Mouse (Mus musculus): ENCODE measurements at regions not wholly inside any gene's neighbourhood (a gene's known extent, or its start where the extent isn't known, plus 50 kb on each side); places are given as distances from the start of the nearest gene placed in this dataset.

DNA sequence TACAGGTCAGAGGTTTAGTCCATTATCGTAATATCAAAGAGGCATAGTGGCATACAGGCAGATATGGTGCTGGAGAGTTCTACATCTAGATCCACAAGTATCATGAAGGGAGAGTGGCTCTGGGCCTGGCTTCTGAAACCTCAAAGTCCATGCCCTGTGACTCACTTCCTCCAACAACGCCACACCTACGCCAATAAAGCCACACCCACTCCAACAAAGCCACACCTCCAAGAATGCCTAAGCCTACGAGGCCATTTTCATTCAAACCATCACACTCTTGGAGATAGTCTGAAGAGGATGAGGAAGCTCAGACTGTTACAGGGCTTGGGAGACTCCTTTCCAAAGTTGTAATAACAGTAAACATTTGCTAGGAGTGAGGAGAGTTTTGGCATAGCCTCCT, 102.6 kb upstream of the Mdm1 start:
- H3K4me3 ChIP-seq (ENCODE audit: insufficient read depth, low read length): no peak overlapping the region
- no peaks in the 10 kb centered on the region for H3K4me1 ChIP-seq (ENCODE audit: control insufficient read depth, insufficient read depth, low read length)
- no peak overlapping the region for H3K27ac ChIP-seq (ENCODE audit: insufficient read depth, low read length)
- TF ChIP-seq POLR2A (IDR thresholded peaks at IDR 0.05; ENCODE audit: extremely low read depth, insufficient read depth, low read length): no peak
- TF ChIP-seq CTCF (IDR thresholded peaks at IDR 0.05; ENCODE audit: extremely low read depth, insufficient read depth, low read length): no peak

GRCm38 (mm10) chr10:118041068-118041467, 100.5 kb upstream of the Mdm1 start:
- Histone ChIP-seq H3K4me3 (ENCODE audit: insufficient read depth, low read length) (no peak overlapping the region), H3K27ac (ENCODE audit: insufficient read depth, low read length) (no peak overlapping the region), H3K4me1 (ENCODE audit: control insufficient read depth, insufficient read depth, low read length) (no peaks in the 10 kb centered on the region)
- TF ChIP-seq POLR2A (IDR thresholded peaks at IDR 0.05; ENCODE audit: extremely low read depth, insufficient read depth, low read length): no peak
- no peak for TF ChIP-seq CTCF (IDR thresholded peaks at IDR 0.05; ENCODE audit: extremely low read depth, insufficient read depth, low read length)

DNA sequence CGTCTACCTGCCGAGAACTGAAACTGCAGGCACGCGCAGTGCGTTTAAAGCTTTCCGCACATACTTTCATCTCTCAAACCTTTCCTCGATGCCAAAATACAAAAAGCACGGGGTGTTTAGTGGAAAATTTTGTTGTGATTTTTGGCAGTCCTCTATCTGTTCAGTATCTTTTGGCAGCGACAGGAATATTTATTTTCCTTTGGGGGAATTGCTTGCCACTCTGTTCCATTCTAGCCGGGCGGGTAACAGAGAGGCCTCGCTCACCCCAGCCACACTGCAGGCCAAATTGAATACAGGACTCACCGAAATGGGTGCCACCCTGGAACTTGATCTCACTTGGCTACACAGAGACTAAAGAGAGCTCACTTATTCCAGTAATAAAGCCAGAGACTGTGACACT, 97.8 kb upstream of the Mdm1 start:
- Histone ChIP-seq H3K4me3 (ENCODE audit: insufficient read depth, low read length) (no peak overlapping the region), H3K4me1 (ENCODE audit: control insufficient read depth, insufficient read depth, low read length) (no peaks in the 10 kb centered on the region), H3K27ac (ENCODE audit: insufficient read depth, low read length) (0 out of 2 replicates have a peak overlapping the region, but pooled peaks have one; percentile 12)
- TF ChIP-seq POLR2A (IDR thresholded peaks at IDR 0.05; ENCODE audit: extremely low read depth, insufficient read depth, low read length): no peak
- no peak for TF ChIP-seq CTCF (IDR thresholded peaks at IDR 0.05; ENCODE audit: extremely low read depth, insufficient read depth, low read length)

DNA sequence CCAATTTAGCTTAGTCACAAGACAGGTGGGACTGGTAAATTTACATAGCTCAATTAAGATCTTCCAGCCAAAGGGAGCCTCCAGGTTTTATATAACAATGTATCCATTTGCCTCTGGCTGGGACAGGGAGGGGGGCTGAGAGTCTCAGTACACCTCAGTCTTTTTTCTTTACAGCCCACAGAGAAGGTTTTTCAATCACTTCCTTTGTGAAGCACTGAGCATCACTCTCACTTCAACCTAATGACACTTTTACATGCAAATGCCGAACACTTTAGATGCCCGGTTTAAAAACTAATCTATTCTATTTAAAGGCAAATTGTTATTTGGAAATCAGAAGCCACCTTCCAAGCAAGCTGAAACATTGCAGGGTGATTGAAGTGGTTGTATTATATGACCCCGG, 96.8 kb upstream of the Mdm1 start:
- no peak for TF ChIP-seq CTCF (IDR thresholded peaks at IDR 0.05; ENCODE audit: extremely low read depth, insufficient read depth, low read length)
- no peak for TF ChIP-seq POLR2A (IDR thresholded peaks at IDR 0.05; ENCODE audit: extremely low read depth, insufficient read depth, low read length)
- H3K4me3 ChIP-seq (ENCODE audit: insufficient read depth, low read length): no peak overlapping the region
- H3K27ac ChIP-seq (ENCODE audit: insufficient read depth, low read length): no peak overlapping the region
- H3K4me1 ChIP-seq (ENCODE audit: control insufficient read depth, insufficient read depth, low read length): no peaks in the 10 kb centered on the region

- no peaks in the 10 kb centered on the region for H3K4me1 ChIP-seq (ENCODE audit: control insufficient read depth, insufficient read depth, low read length)
- H3K4me3 ChIP-seq (ENCODE audit: insufficient read depth, low read length): no peak overlapping the region
- H3K27ac ChIP-seq (ENCODE audit: insufficient read depth, low read length): no peak overlapping the region
- no peak for TF ChIP-seq CTCF (IDR thresholded peaks at IDR 0.05; ENCODE audit: extremely low read depth, insufficient read depth, low read length)
- no peak for TF ChIP-seq POLR2A (IDR thresholded peaks at IDR 0.05; ENCODE audit: extremely low read depth, insufficient read depth, low read length)
Measured at GRCm38 (mm10) chr10:118045427-118045826, 96.2 kb upstream of the Mdm1 start.

DNA sequence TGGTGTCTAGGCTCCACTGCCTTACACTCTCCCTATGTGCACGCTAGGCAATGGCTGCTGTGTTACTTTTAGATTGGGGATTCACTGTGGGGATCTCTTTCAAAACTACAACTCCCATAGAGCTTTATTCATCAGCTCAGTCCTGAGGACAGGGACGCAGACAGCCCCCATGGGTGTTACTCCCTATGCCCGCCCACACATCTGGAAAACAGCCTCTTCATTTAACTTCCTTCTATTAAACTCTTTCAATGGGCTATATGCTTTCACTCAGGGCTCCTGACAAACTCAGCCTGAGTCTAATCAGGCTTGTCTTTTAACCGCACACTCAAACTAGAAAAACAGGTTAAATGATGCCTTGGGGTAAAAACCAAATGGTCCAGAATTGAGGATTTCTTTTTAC, 95.3 kb upstream of the Mdm1 start:
- Histone ChIP-seq H3K27ac (ENCODE audit: insufficient read depth, low read length) (no peak overlapping the region), H3K4me3 (ENCODE audit: insufficient read depth, low read length) (no peak overlapping the region), H3K4me1 (ENCODE audit: control insufficient read depth, insufficient read depth, low read length) (no peaks in the 10 kb centered on the region)
- TF ChIP-seq POLR2A (IDR thresholded peaks at IDR 0.05; ENCODE audit: extremely low read depth, insufficient read depth, low read length): no peak
- TF ChIP-seq CTCF (IDR thresholded peaks at IDR 0.05; ENCODE audit: extremely low read depth, insufficient read depth, low read length): no peak

- H3K4me3 ChIP-seq (ENCODE audit: insufficient read depth, low read length): no peak overlapping the region
- no peaks in the 10 kb centered on the region for H3K4me1 ChIP-seq (ENCODE audit: control insufficient read depth, insufficient read depth, low read length)
- TF ChIP-seq CTCF (IDR thresholded peaks at IDR 0.05; ENCODE audit: extremely low read depth, insufficient read depth, low read length) (no peak), POLR2A (IDR thresholded peaks at IDR 0.05; ENCODE audit: extremely low read depth, insufficient read depth, low read length) (no peak)
- no peak overlapping the region for H3K27ac ChIP-seq (ENCODE audit: insufficient read depth, low read length)
Measured at GRCm38 (mm10) chr10:118046831-118047230, 94.8 kb upstream of the Mdm1 start.

DNA sequence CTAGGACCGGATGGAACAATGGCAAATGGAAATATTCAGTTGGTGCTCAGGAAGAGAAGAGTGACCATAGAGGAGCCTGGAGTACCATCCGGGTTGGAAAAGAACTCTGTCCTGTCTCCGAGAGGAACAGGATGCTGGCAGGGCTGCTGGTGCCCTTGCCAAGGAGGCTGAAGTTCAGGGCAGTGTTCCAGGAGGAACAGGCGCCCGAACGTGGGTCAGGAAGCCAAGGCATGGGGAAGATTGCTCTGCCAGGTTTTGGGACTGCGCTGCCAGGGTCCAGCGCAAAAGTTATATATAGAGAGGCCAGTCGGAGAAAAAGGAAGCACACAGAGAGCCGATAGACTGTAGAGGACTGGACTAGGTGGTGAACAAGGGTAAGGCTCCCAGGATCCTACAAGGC, 92.3 kb upstream of the Mdm1 start:
- H3K4me1 ChIP-seq (ENCODE audit: control insufficient read depth, insufficient read depth, low read length): no peaks in the 10 kb centered on the region
- no peak overlapping the region for H3K4me3 ChIP-seq (ENCODE audit: insufficient read depth, low read length)
- H3K27ac ChIP-seq (ENCODE audit: insufficient read depth, low read length): no peak overlapping the region
- no peak for TF ChIP-seq CTCF (IDR thresholded peaks at IDR 0.05; ENCODE audit: extremely low read depth, insufficient read depth, low read length)
- no peak for TF ChIP-seq POLR2A (IDR thresholded peaks at IDR 0.05; ENCODE audit: extremely low read depth, insufficient read depth, low read length)

DNA sequence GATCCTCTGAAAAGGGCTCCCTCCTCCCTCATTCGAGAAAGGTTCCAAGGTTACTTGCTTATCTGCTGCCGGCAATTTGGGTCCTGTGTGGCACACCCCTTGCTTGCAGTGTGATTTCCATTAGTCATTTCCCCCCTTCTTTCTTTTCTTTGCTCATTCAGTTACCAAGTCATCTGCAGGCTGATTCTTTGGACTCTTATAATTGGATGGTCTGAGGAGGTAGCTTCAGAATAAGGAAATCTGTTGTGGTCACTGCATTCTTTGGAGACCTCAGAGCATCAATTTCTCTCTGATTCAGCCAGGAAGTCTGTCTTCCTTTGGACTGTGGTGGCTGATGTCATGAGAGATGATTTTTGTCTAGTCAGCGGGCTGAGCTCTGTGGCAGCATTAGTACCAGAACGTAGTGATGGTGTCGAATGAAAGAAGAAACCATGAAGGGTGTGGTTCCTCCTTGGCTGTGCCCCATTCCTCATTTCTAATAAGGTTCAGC, 91.4 kb upstream of the Mdm1 start:
- Histone ChIP-seq H3K4me3 (ENCODE audit: insufficient read depth, low read length) (no peak overlapping the region), H3K27ac (ENCODE audit: insufficient read depth, low read length) (no peak overlapping the region), H3K4me1 (ENCODE audit: control insufficient read depth, insufficient read depth, low read length) (no peaks in the 10 kb centered on the region)
- no peak for TF ChIP-seq CTCF (IDR thresholded peaks at IDR 0.05; ENCODE audit: extremely low read depth, insufficient read depth, low read length)
- TF ChIP-seq POLR2A (IDR thresholded peaks at IDR 0.05; ENCODE audit: extremely low read depth, insufficient read depth, low read length): no peak

DNA sequence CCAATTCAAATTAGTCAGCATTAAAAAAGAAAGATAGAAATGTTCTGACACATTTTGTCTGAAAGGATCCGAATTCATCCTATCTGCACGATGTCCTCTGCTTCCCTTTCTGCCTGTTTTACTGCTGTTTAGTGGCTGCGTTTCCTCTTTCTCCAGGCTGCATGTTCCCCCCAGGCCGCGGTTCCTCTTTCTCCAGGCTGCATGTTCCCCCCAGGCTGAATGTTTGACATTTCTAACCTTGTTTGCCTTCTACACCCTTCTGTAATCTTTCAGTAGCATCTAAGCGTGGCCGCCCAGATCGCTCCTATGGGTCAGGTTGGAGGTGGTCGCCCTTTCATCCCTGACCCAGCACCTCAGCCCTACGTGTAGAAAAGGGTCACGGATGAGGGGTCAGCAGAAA, 89.6 kb upstream of the Mdm1 start:
- H3K4me1 ChIP-seq (ENCODE audit: control insufficient read depth, insufficient read depth, low read length): no peaks in the 10 kb centered on the region
- no peak for TF ChIP-seq POLR2A (IDR thresholded peaks at IDR 0.05; ENCODE audit: extremely low read depth, insufficient read depth, low read length)
- no peak for TF ChIP-seq CTCF (IDR thresholded peaks at IDR 0.05; ENCODE audit: extremely low read depth, insufficient read depth, low read length)
- no peak overlapping the region for H3K27ac ChIP-seq (ENCODE audit: insufficient read depth, low read length)
- H3K4me3 ChIP-seq (ENCODE audit: insufficient read depth, low read length): no peak overlapping the region
